Mouse (Mus musculus): ENCODE results near the gene Babam1. TPM values are rescaled to one million over a fixed set of nuclear protein-coding genes. Genes with fewer than 3 reads are reported as not detected.
A peak's percentile ranks its signal among the peaks of the same experiment; 100 is the strongest.
"Not testable (repeated sequence)": the region's sequence is repeated elsewhere in the genome, so short reads cannot be mapped to it uniquely, and the experiment has no call there.

Gene Babam1
- polyA plus RNA-seq, 1 experiment from 2014 or later = 92.2 TPM

DNA sequence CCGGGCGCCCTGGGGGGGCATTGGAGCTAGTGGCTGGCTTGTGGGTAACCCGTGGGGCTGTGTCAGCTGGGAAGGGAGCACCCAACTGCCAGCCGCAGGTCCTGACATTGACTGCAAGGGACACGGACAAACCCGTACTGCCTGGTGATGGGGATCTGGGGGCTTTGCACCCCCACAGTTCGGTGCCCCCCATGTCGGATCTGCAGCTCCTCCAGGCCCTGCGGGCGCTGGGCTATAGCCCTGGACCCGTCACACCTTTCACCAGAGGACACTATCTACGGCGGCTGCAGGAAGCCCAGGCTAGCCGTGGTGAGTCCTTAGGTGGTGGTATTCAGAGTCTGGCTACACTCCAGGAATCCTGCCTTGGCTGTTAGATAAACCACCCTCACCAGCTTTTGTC lies 10.8 kb downstream of the Babam1 start:
- 95% methylated on average over 14 of the region's 14 CpGs for WGBS
- H3K4me3 ChIP-seq (ENCODE audit: low read depth, low read length) = no peak overlapping the region
- H3K4me1 ChIP-seq (ENCODE audit: control insufficient read depth, insufficient read depth, low read length) = peaks cover 12% of the 10 kb centered on the region; the same call in 1 of the 2 replicates
- no peaks in the 10 kb centered on the region for H3K9me3 ChIP-seq (ENCODE audit: control insufficient read depth, low read depth, low read length)
- H3K27ac ChIP-seq (ENCODE audit: low read length) = no peak overlapping the region
- H3K4me2 ChIP-seq (replicated peaks; ENCODE audit: low read depth, low read length) = peak overlapping the region; percentile 95; the same call in 1 of the 2 replicates
- H3K9ac ChIP-seq (replicated peaks; ENCODE audit: low read depth, low read length) = no peak overlapping the region
- no peaks in the 10 kb centered on the region for H3K27me3 ChIP-seq (ENCODE audit: control insufficient read depth, insufficient read depth, low read length)
- no peak for ATAC-seq (ENCODE audit: insufficient number of reproducible peaks, insufficient read depth, low FRiP score, low read depth)
- peaks cover 21% of the 10 kb centered on the region; the same call in 1 of the 2 replicates for H3K36me3 ChIP-seq (ENCODE audit: control insufficient read depth, insufficient read depth, low read length)

DNA sequence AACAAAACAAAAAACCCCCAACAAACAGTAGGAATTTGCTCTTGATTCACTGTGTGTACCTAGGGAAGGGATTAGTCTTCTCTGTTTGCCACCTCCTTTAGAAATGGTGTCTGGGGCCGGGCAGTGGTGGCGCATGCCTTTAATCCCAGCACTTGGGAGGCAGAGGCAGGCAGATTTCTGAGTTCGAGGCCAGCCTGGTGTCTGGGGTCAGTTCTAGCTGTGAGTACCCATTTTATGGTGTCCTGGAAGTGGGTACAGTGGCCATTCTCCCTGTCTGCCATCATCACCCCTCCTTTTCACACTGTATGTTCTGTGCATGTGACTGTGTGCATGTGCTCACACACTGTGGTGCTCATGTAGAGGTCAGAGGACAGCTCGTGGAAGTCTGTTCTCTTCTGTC lies 11.6 kb downstream of the Babam1 start:
- peaks cover 21% of the 10 kb centered on the region; the same call in 1 of the 2 replicates for H3K36me3 ChIP-seq (ENCODE audit: control insufficient read depth, insufficient read depth, low read length)
- no peak overlapping the region for H3K4me2 ChIP-seq (replicated peaks; ENCODE audit: low read depth, low read length)
- H3K4me1 ChIP-seq (ENCODE audit: control insufficient read depth, insufficient read depth, low read length) = peaks cover 12% of the 10 kb centered on the region; the same call in 1 of the 2 replicates
- H3K27ac ChIP-seq (ENCODE audit: low read length) = no peak overlapping the region
- no peaks in the 10 kb centered on the region for H3K9me3 ChIP-seq (ENCODE audit: control insufficient read depth, low read depth, low read length)
- H3K27me3 ChIP-seq (ENCODE audit: control insufficient read depth, insufficient read depth, low read length) = no peaks in the 10 kb centered on the region
- 87% methylated on average over 4 of the region's 4 CpGs for WGBS
- H3K4me3 ChIP-seq (ENCODE audit: low read depth, low read length) = no peak overlapping the region
- no peak overlapping the region for H3K9ac ChIP-seq (replicated peaks; ENCODE audit: low read depth, low read length)
- ATAC-seq (ENCODE audit: insufficient number of reproducible peaks, insufficient read depth, low FRiP score, low read depth) = no peak

DNA sequence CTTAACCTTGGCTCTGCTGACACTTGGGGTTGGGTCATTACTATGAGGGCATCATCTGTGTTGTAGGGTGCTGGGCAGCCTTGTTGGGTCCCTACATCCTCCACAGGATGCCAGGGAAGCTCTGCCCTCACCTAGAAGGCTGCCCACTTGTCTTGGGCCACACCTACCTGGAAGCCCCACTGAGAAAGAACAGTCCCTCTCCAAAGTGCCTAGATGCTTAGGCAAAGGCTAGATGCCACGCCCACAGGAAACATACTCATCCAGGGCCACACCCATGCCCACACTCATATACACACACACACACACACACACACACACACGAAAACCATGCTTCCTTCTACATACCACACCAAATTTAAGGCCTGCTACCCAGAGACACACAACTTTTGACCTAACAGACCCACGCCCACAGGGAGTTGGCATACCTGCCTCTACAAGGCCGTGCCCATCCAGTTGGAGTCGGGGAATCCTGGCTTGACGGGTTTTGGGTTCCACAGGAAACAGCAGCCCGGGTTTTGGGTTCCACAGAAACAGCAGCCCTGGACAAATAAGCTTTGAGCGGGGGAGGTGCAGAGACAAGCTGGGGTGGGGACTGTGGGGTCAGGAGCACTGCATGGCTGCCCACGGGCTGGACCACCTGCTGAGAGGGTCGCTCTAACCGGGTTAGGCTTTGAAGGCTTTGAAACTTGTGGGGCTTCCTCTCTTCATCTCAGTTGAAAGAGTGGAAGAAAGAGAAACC lies 15.0 kb downstream of the Babam1 start:
- no peak; the same call in 1 of the 2 replicates for ATAC-seq (ENCODE audit: insufficient number of reproducible peaks, insufficient read depth, low FRiP score, low read depth)
- 47% methylated on average over 11 of the region's 11 CpGs for WGBS
- H3K27me3 ChIP-seq (ENCODE audit: control insufficient read depth, insufficient read depth, low read length) = no peaks in the 10 kb centered on the region
- H3K4me3 ChIP-seq (ENCODE audit: low read depth, low read length) = no peak overlapping the region
- peaks cover 21% of the 10 kb centered on the region; the same call in 1 of the 2 replicates for H3K36me3 ChIP-seq (ENCODE audit: control insufficient read depth, insufficient read depth, low read length)
- no peak overlapping the region for H3K9ac ChIP-seq (replicated peaks; ENCODE audit: low read depth, low read length)
- H3K4me1 ChIP-seq (ENCODE audit: control insufficient read depth, insufficient read depth, low read length) = peaks cover 10% of the 10 kb centered on the region; the same call in 1 of the 2 replicates
- H3K27ac ChIP-seq (ENCODE audit: low read length) = no peak overlapping the region
- H3K9me3 ChIP-seq (ENCODE audit: control insufficient read depth, low read depth, low read length) = no peaks in the 10 kb centered on the region
- H3K4me2 ChIP-seq (replicated peaks; ENCODE audit: low read depth, low read length) = no peak overlapping the region

DNA sequence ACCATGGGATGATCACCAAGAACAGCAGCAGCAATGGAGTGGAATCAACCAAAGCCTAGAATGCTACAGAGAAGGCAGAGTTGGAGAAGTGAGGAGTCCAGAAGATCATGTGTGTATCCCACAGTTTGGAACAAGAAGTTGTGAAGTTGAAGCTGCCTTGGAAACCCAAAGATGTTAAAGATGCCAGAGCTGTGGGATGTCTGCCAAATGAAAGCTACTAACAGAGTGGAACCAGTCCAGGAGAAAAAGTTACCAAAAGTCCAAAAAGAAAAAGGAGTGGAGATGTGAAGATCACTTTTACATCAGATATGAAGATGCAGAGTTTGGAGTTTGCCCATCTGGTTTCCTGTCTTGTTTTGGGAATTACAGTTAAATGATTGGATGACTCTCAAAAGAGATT lies 25.5 kb downstream of the Babam1 start:
- Histone ChIP-seq H3K9me3 (ENCODE audit: control insufficient read depth, low read depth, low read length) (0 out of 2 replicates have a peak, but pooled peaks cover 2% of the 10 kb centered on the region), H3K27ac (ENCODE audit: low read length) (no peak overlapping the region), H3K9ac (replicated peaks; ENCODE audit: low read depth, low read length) (no peak overlapping the region), H3K4me1 (ENCODE audit: control insufficient read depth, insufficient read depth, low read length) (no peaks in the 10 kb centered on the region), H3K4me3 (ENCODE audit: low read depth, low read length) (no peak overlapping the region), H3K27me3 (ENCODE audit: control insufficient read depth, insufficient read depth, low read length) (no peaks in the 10 kb centered on the region), H3K4me2 (replicated peaks; ENCODE audit: low read depth, low read length) (no peak overlapping the region), H3K36me3 (ENCODE audit: control insufficient read depth, insufficient read depth, low read length) (no peaks in the 10 kb centered on the region)
- no peak for ATAC-seq (ENCODE audit: insufficient number of reproducible peaks, insufficient read depth, low FRiP score, low read depth)

DNA sequence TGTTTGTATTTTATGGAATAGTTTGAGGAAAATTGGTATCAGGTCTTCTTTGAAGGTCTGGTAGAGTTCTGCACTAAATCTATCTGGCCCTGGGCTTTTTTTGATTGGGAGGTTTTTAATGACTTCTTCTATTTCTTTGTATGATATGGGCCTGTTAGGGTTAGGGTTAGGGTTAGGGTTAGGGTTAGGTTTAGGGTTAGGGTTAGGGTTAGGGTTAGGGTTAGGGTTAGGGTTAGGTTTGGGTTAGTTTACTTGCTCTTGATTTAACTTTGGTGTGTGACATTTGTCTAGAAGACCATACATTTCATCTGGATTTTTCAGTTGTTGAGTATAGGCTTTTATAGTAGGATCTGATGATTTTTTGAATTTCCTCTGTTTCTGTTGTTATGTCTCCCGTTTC lies 36.3 kb downstream of the Babam1 start:
- H3K4me2 ChIP-seq (replicated peaks; ENCODE audit: low read depth, low read length); H3K9ac ChIP-seq (replicated peaks; ENCODE audit: low read depth, low read length); H3K27ac ChIP-seq (ENCODE audit: low read length); ATAC-seq (ENCODE audit: insufficient number of reproducible peaks, insufficient read depth, low FRiP score, low read depth); H3K27me3 ChIP-seq (ENCODE audit: control insufficient read depth, insufficient read depth, low read length); H3K36me3 ChIP-seq (ENCODE audit: control insufficient read depth, insufficient read depth, low read length); H3K9me3 ChIP-seq (ENCODE audit: control insufficient read depth, low read depth, low read length); H3K4me3 ChIP-seq (ENCODE audit: low read depth, low read length); H3K4me1 ChIP-seq (ENCODE audit: control insufficient read depth, insufficient read depth, low read length): not testable (repeated sequence)
- 71% methylated on average over 1 of the region's 1 CpGs for WGBS

DNA sequence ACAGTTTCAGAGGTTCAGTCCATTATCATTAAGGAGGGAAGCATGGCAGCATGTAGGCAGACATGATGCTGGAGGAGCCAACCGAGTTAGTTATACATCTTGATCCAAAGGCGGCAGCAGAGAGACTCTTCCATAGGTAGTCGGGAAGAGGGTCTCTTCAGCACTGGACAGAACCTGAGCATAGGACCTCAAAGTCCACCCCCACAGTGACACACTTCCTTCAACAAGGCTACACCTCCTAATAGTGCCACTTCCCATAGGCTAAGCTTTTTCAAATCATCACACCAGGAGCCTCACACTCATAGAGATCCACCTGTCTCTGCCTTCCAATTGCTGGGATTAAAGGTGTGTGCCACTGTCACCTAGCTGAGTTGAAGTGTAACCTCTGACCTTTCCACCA lies 40.4 kb downstream of the Babam1 start:
- Histone ChIP-seq H3K9ac (replicated peaks; ENCODE audit: low read depth, low read length) (no peak overlapping the region), H3K9me3 (ENCODE audit: control insufficient read depth, low read depth, low read length) (no peaks in the 10 kb centered on the region), H3K4me3 (ENCODE audit: low read depth, low read length) (no peak overlapping the region), H3K36me3 (ENCODE audit: control insufficient read depth, insufficient read depth, low read length) (no peaks in the 10 kb centered on the region), H3K27me3 (ENCODE audit: control insufficient read depth, insufficient read depth, low read length) (no peaks in the 10 kb centered on the region), H3K27ac (ENCODE audit: low read length) (no peak overlapping the region), H3K4me1 (ENCODE audit: control insufficient read depth, insufficient read depth, low read length) (no peaks in the 10 kb centered on the region), H3K4me2 (replicated peaks; ENCODE audit: low read depth, low read length) (no peak overlapping the region)
- WGBS = 52% methylated on average over 3 of the region's 3 CpGs
- no peak for ATAC-seq (ENCODE audit: insufficient number of reproducible peaks, insufficient read depth, low FRiP score, low read depth)

DNA sequence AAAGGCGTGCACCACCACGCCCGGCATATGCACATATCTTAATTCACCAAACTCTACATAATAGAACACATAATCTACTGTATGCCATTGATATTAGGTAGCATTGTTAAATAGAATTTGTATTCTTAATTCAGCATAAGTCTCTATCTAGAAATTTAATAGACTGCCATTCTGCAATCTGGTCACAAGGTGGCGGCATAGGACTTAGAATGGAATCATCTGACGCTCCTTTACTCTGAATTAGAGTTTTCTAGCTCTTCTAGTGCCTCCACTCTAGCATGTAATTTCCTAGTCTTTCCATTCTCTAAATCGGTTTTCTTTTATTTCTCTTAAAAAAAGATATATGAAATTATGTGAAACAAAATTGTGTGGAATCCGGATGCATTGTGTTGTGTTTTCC lies 44.7 kb downstream of the Babam1 start:
- no peak for ATAC-seq (ENCODE audit: insufficient number of reproducible peaks, insufficient read depth, low FRiP score, low read depth)
- H3K9me3 ChIP-seq (ENCODE audit: control insufficient read depth, low read depth, low read length) = no peaks in the 10 kb centered on the region
- WGBS = under 1% methylated on average over 7 of the region's 7 CpGs

DNA sequence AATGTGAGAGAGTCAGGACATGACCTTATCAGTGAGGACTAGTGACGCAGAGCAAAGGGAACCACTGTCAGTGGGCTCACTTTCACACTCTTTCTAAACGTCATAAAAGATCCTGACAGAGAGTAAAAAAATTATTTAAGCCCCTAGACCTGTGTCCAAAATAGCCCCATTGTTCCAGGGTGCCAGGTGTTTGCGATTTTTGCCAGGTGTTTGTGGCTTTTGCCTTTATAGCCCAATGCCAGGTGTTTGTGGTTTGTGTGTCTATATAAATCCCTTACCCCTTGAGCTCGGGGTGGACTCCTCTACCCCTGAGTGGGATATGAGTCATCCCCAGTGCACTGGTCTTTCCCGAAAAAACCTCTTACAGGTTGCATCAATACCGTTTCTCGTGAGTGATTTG lies 48.4 kb downstream of the Babam1 start:
- no peaks in the 10 kb centered on the region for H3K9me3 ChIP-seq (ENCODE audit: control insufficient read depth, low read depth, low read length)
- no peaks in the 10 kb centered on the region for H3K4me1 ChIP-seq (ENCODE audit: control insufficient read depth, insufficient read depth, low read length)
- 81% methylated on average over 7 of the region's 7 CpGs for WGBS
- no peaks in the 10 kb centered on the region for H3K27me3 ChIP-seq (ENCODE audit: control insufficient read depth, insufficient read depth, low read length)
- no peak overlapping the region for H3K27ac ChIP-seq (ENCODE audit: low read length)
- no peak for ATAC-seq (ENCODE audit: insufficient number of reproducible peaks, insufficient read depth, low FRiP score, low read depth)
- H3K36me3 ChIP-seq (ENCODE audit: control insufficient read depth, insufficient read depth, low read length) = no peaks in the 10 kb centered on the region
- H3K4me3 ChIP-seq (ENCODE audit: low read depth, low read length) = no peak overlapping the region
- H3K4me2 ChIP-seq (replicated peaks; ENCODE audit: low read depth, low read length) = no peak overlapping the region
- H3K9ac ChIP-seq (replicated peaks; ENCODE audit: low read depth, low read length) = no peak overlapping the region

More for the DNA sequence above, 44.7 kb downstream of the Babam1 start:
- H3K36me3 ChIP-seq (ENCODE audit: control insufficient read depth, insufficient read depth, low read length) = no peaks in the 10 kb centered on the region
- H3K9ac ChIP-seq (replicated peaks; ENCODE audit: low read depth, low read length) = no peak overlapping the region
- H3K4me3 ChIP-seq (ENCODE audit: low read depth, low read length) = no peak overlapping the region
- H3K27me3 ChIP-seq (ENCODE audit: control insufficient read depth, insufficient read depth, low read length) = no peaks in the 10 kb centered on the region
- no peak overlapping the region for H3K4me2 ChIP-seq (replicated peaks; ENCODE audit: low read depth, low read length)
- no peaks in the 10 kb centered on the region for H3K4me1 ChIP-seq (ENCODE audit: control insufficient read depth, insufficient read depth, low read length)
- no peak overlapping the region for H3K27ac ChIP-seq (ENCODE audit: low read length)

DNA sequence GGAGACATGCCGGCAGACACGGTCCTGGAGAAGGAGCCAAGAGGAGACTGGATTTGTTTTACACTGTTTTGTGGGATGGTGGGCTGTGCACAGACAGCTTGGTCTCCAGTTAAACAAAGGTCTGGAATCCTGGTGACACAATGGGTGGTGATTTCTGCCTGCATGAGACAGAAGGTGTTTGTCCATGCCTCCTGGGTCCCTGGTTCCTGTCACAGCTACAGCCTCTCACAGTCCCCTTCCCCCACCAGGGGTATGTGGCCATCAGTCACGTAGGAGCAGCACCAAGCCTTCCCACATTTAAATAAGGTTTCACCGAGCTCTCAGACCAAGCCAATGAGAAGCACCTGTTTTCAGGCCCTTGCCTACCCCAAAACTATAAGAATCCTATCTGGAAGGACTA lies 54.7 kb downstream of the Babam1 start:
- H3K36me3 ChIP-seq (ENCODE audit: control insufficient read depth, insufficient read depth, low read length) = no peaks in the 10 kb centered on the region
- H3K9ac ChIP-seq (replicated peaks; ENCODE audit: low read depth, low read length) = no peak overlapping the region
- 63% methylated on average over 4 of the region's 4 CpGs for WGBS
- no peaks in the 10 kb centered on the region for H3K9me3 ChIP-seq (ENCODE audit: control insufficient read depth, low read depth, low read length)
- H3K27ac ChIP-seq (ENCODE audit: low read length) = no peak overlapping the region
- no peak overlapping the region for H3K4me2 ChIP-seq (replicated peaks; ENCODE audit: low read depth, low read length)
- H3K27me3 ChIP-seq (ENCODE audit: control insufficient read depth, insufficient read depth, low read length) = no peaks in the 10 kb centered on the region
- no peak overlapping the region for H3K4me3 ChIP-seq (ENCODE audit: low read depth, low read length)
- no peak for ATAC-seq (ENCODE audit: insufficient number of reproducible peaks, insufficient read depth, low FRiP score, low read depth)
- no peaks in the 10 kb centered on the region for H3K4me1 ChIP-seq (ENCODE audit: control insufficient read depth, insufficient read depth, low read length)

Data from stomach, embryonic 14.5 days (tissue).